Mouse (Mus musculus) stomach, embryonic 14.5 days (tissue): ENCODE data around the gene Rtca. TPM values are rescaled to one million over a fixed set of nuclear protein-coding genes. Genes with fewer than 3 reads are reported as not detected.

Experiments used
- ATAC-seq: fragments of 200-750 bp; cut with Nextera tagmentation; 2 replicates; pipeline ENCODE4 v1.8.0; 2017; ENCODE audit warnings: low read depth, moderate TSS enrichment; ENCODE audit not compliant: insufficient number of reproducible peaks, insufficient read depth, low FRiP score
- H3K27ac ChIP-seq: fragments of 300-500 bp; sonication (generic); 2 replicates; pipeline ENCODE4 v1.5.1; 2014; ENCODE audit warnings: mild to moderate bottlenecking, low read length, moderate library complexity, mixed read lengths
- H3K27me3 ChIP-seq: fragments of 300-500 bp; sonication (generic); 2 replicates; pipeline ENCODE4 v1.6.1; 2014; ENCODE audit warnings: low read length, control low read depth, mixed read lengths; ENCODE audit not compliant: control insufficient read depth, insufficient read depth
- H3K36me3 ChIP-seq: fragments of 300-500 bp; sonication (generic); 2 replicates; pipeline ENCODE4 v1.6.1; 2014; ENCODE audit warnings: mild to moderate bottlenecking, control low read depth, low read length, moderate library complexity, mixed read lengths; ENCODE audit not compliant: control insufficient read depth, insufficient read depth
- H3K4me1 ChIP-seq: fragments of 300-500 bp; sonication (generic); 2 replicates; pipeline ENCODE4 v1.6.1; 2014; ENCODE audit warnings: low read length, control low read depth, mixed read lengths; ENCODE audit not compliant: control insufficient read depth, insufficient read depth
- H3K4me2 ChIP-seq: fragments of 300-500 bp; sonication (generic); replicated peaks from 2 replicates; pipeline ENCODE4 v1.6.1; 2014; ENCODE audit warnings: low read depth, low read length, control low read depth
- H3K4me3 ChIP-seq: fragments of 300-500 bp; sonication (generic); 2 replicates; pipeline ENCODE4 v1.5.1; 2014; ENCODE audit warnings: low read depth, low read length, control low read depth
- H3K9ac ChIP-seq: fragments of 300-500 bp; sonication (generic); replicated peaks from 2 replicates; pipeline ENCODE4 v1.6.1; 2014; ENCODE audit warnings: low read depth, mild to moderate bottlenecking, control low read depth, low read length, moderate library complexity, mixed read lengths
- H3K9me3 ChIP-seq: fragments of 300-500 bp; sonication (generic); 2 replicates; pipeline ENCODE4 v1.6.1; 2016; ENCODE audit warnings: low read depth, low read length, control low read depth; ENCODE audit not compliant: control insufficient read depth
- WGBS: fragments of 180-500 bp; shearing (Covaris S2); extraction: QIAGEN DNeasy Blood & Tissue Kit; methylation state at CpG from one replicate; pipeline ENCODE4 v1.1.7; 2014; 5-methylcytosine and 5-hydroxymethylcytosine counted together
- polyA plus RNA-seq: library from polyadenylated mRNA; unstranded; fragments of >200 nt; fragmentation: Nextera tagmentation; extraction: Ambion mirVana; gene quantifications from 2 replicates; pipeline ENCODE4 v1.2.1, GENCODE M21; 2014

The Rtca gene
- polyA plus RNA-seq, 1 experiment from 2014 or later: 73.9 TPM

DNA sequence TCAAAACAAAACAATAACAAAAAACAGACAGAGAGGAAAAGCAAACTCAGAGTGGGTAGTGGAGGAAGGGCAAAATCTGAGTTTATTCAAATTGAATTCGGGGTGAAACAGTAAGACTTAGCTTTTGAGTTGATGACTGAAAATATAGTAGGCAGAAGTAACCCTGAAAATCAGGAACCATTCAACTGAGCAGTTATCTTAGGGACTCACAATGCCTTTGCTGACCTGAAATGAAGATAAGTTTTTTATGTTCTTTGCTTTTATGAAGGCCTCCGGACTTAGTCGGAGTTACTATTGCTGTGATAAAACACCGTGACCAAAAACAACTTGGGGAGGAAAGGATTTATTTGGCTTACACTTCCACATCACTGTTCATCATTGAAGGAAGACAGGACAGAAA lies 47.0 kb downstream of the Rtca start:
- H3K9me3 ChIP-seq: no peaks in the 10 kb centered on the region
- no peak overlapping the region for H3K4me3 ChIP-seq
- H3K4me2 ChIP-seq: no peak overlapping the region
- WGBS: 84% methylated on average over 4 of the region's 4 CpGs
- ATAC-seq: no peak
- no peaks in the 10 kb centered on the region for H3K27me3 ChIP-seq
- no peak overlapping the region for H3K27ac ChIP-seq
- no peaks in the 10 kb centered on the region for H3K36me3 ChIP-seq
- H3K9ac ChIP-seq: no peak overlapping the region
- no peaks in the 10 kb centered on the region for H3K4me1 ChIP-seq

DNA sequence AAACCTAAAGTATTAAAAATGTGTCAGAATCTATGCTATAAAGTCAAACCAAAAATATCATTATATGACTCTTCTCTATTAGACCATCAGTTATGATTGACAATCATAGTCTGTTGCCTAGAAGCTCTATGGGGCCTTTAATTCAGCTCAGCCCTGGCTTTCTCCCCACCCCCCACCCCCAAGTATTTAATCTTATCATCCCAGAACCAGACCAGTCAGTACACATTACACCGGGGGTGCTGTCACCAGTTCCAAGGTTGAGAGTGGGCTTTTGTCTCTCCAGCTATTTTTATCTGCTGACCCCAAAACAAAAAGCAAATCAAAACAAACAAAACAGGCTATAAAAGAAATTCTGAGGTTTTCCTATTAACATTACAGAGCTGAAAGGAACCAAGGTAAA lies 53.5 kb downstream of the Rtca start:
- no peaks in the 10 kb centered on the region for H3K36me3 ChIP-seq
- no peak overlapping the region for H3K27ac ChIP-seq
- 31% methylated on average over 1 of the region's 1 CpGs for WGBS
- no peaks in the 10 kb centered on the region for H3K9me3 ChIP-seq
- H3K4me3 ChIP-seq: no peak overlapping the region
- no peak overlapping the region for H3K9ac ChIP-seq
- no peak for ATAC-seq
- no peaks in the 10 kb centered on the region for H3K27me3 ChIP-seq
- no peaks in the 10 kb centered on the region for H3K4me1 ChIP-seq
- H3K4me2 ChIP-seq: no peak overlapping the region

DNA sequence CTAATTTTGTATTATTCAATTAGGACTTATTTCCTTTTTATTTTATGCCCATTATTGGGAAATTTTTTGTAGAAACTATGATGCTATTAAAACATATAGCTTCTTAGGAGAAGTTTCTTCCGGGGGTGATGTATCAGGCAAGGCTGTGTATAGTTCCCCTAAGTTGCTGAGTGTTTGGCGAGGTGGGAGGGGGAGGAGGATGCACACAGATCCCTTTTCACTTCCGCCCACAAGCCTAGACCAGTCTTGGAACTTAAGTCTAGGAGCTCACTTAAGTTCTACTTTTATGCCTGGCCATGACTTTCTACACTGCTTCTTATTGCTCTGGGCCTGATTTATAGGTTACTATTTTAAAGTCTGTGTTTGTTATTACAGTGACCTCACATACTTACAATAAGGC lies 57.3 kb downstream of the Rtca start:
- H3K9me3 ChIP-seq: no peaks in the 10 kb centered on the region
- no peaks in the 10 kb centered on the region for H3K4me1 ChIP-seq
- WGBS: 83% methylated on average over 3 of the region's 3 CpGs
- no peaks in the 10 kb centered on the region for H3K27me3 ChIP-seq
- H3K27ac ChIP-seq: no peak overlapping the region
- H3K9ac ChIP-seq: no peak overlapping the region
- H3K36me3 ChIP-seq: no peaks in the 10 kb centered on the region
- ATAC-seq: no peak
- no peak overlapping the region for H3K4me2 ChIP-seq
- no peak overlapping the region for H3K4me3 ChIP-seq

DNA sequence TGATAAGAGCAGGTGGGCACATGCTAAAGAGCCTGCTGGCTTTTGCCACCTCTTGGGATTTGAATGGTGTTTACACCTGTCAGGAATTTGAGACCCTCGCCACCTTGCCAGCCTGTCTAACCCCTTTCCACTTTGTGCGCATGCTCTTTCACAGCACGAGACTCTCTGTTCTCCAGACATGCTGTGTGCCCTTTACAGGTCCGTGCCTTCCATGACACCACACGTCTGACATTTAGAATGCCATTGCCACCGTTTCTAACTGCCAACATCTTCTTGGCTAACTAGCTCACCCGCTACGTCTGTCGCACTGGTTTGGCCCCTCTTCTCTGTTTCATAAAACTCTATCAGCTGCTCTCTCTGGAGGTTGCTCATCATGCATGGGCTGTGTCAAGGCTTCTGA lies 63.7 kb downstream of the Rtca start:
- Histone ChIP-seq H3K36me3 (no peaks in the 10 kb centered on the region), H3K27ac (no peak overlapping the region), H3K4me1 (no peaks in the 10 kb centered on the region), H3K9ac (no peak overlapping the region), H3K9me3 (no peaks in the 10 kb centered on the region), H3K4me2 (no peak overlapping the region), H3K27me3 (no peaks in the 10 kb centered on the region), H3K4me3 (no peak overlapping the region)
- no peak for ATAC-seq
- 84% methylated on average over 9 of the region's 9 CpGs for WGBS

DNA sequence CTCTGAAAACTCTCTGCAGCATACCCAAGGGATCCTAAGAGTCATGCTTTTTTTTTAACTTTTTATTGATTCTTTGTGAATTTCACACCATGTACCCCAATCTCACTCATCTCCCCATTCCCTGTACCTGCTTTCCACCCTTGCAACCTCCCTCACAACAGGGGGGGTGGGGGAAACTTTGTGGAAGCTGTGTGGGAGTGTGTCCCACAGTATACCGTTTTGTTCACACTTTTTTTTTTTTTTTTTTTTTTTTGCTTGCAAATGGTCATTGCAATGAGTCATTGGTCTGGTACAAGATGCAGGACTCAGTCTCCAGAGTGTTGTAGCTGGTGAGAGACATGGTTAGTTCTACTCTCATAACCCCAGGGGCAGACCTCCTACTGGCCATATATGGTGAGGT lies 65.2 kb downstream of the Rtca start:
- no peak for ATAC-seq
- H3K27me3 ChIP-seq: no peaks in the 10 kb centered on the region
- no peak overlapping the region for H3K9ac ChIP-seq
- no peak overlapping the region for H3K4me2 ChIP-seq
- H3K9me3 ChIP-seq: no peaks in the 10 kb centered on the region
- H3K4me3 ChIP-seq: no peak overlapping the region
- no peaks in the 10 kb centered on the region for H3K4me1 ChIP-seq
- WGBS: 63% methylated on average over 1 of the region's 1 CpGs
- no peaks in the 10 kb centered on the region for H3K36me3 ChIP-seq
- no peak overlapping the region for H3K27ac ChIP-seq

DNA sequence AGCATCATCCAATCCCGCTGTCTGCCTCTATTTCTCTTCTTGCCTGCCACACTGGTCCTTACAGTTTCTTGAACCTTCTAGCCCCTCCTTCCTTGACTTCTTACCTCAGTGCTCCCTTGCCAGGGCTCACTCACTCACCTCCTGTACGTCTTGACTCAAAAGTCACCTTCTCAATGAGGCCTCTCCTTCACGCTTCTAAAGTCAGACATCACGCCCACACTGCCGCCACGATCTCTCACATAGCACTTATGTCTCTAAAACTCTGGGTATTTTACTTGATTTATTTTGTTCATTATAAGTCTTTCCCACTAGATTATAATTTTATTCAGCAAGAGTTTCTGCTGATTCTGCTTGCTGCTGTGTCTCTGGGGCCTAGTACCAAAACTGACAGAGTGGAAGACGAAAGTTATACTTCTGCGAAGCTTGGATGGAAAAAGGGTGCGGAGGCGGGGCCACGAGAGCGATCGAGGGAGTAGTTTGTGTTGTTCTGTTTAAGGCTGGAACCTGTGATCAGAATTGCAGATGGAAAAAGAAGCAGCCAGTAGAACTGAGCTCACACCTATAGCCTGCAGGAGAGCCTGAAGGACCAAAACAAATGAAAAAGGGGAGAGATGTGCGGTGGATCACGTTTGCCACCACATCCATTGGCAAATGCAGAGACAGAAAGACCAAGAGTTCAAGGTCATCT lies 66.3 kb downstream of the Rtca start:
- H3K36me3 ChIP-seq: no peaks in the 10 kb centered on the region
- H3K9me3 ChIP-seq: no peaks in the 10 kb centered on the region
- H3K4me1 ChIP-seq: no peaks in the 10 kb centered on the region
- 91% methylated on average over 15 of the region's 15 CpGs for WGBS
- H3K27me3 ChIP-seq: no peaks in the 10 kb centered on the region
- no peak overlapping the region for H3K4me3 ChIP-seq
- H3K27ac ChIP-seq: no peak overlapping the region
- no peak for ATAC-seq
- no peak overlapping the region for H3K9ac ChIP-seq
- H3K4me2 ChIP-seq: no peak overlapping the region

DNA sequence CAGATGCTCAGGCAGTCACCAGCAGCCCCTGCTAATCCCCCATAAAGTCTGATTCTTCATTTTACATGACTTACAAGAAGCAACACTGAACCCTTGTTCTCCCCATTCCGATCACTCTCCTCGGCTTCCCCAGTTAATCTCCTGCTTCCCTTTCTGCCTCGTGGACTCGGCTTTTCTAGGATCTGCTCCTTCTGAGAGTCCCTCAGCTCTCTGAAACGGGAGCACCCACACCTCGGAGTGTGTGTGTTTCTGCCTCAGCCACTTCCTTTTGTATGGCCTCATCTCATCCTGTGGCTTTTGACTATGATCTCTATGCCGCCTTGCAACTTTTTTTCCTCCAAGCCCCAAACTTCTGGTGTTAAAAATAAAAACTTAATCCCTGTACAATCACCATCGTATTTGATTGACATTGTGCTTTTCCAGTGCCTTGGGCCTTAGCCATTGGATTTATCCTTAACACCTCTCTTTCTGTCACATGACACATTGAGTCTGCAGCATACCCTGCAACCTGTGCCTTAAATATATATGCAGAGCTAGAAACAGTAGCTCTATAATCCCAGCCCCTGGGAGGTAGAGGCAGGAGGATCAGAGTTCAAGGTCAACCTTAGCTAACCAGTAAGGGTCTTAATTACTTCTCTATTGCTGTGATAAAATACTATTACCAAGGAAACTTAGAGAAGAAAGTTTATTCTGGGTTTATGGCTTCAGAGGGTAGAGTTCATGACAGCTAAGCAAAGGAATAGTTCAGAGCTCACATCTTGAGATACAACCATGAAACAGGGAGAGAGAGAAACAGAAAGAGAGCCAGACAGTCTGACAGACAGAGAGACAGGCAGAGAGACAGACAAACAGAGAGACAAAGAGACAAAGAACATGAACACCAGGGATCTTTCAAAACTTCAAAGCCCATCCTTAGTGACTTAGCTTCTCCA lies 67.7 kb downstream of the Rtca start:
- WGBS: 59% methylated on average over 8 of the region's 8 CpGs

More for the DNA sequence above, 67.7 kb downstream of the Rtca start:
- ATAC-seq: no peak
- no peak overlapping the region for H3K4me2 ChIP-seq
- H3K27me3 ChIP-seq: no peaks in the 10 kb centered on the region
- no peak overlapping the region for H3K27ac ChIP-seq
- H3K4me3 ChIP-seq: no peak overlapping the region
- no peak overlapping the region for H3K9ac ChIP-seq
- no peaks in the 10 kb centered on the region for H3K36me3 ChIP-seq
- no peaks in the 10 kb centered on the region for H3K9me3 ChIP-seq
- no peaks in the 10 kb centered on the region for H3K4me1 ChIP-seq
